Mouse (Mus musculus) testis, postnatal 14 days (tissue): ENCODE results near the gene Kcnq5.
A peak's percentile ranks its signal among the peaks of the same experiment; 100 is the strongest.
"Not testable (repeated sequence)": the region's sequence is repeated elsewhere in the genome, so short reads cannot be mapped to it uniquely, and the experiment has no call there.

Source experiments
- DNase-seq: peaks from one replicate; pipeline ENCODE4 v3.0.0; 2021; ENCODE audit warnings: low spot score

The Kcnq5 gene

GRCm38 (mm10) chr1:21469311-21469710 is 492.4 kb downstream of the Kcnq5 start:
- DNase-seq = no peak

GRCm38 (mm10) chr1:21466431-21466830 is 495.3 kb downstream of the Kcnq5 start:
- DNase-seq = no peak

- DNase-seq = peak; percentile 46
These were observed 500.6 kb downstream of the Kcnq5 start for GRCm38 (mm10) chr1:21460941-21461689.

- DNase-seq = no peak
These were observed 503.2 kb downstream of the Kcnq5 start for GRCm38 (mm10) chr1:21458581-21458980.

- DNase-seq = no peak
These were observed 505.8 kb downstream of the Kcnq5 start for GRCm38 (mm10) chr1:21455971-21456370.

- no peak for DNase-seq
These were observed 513.5 kb downstream of the Kcnq5 start for GRCm38 (mm10) chr1:21448227-21448626.

GRCm38 (mm10) chr1:21436753-21437152 is 525.0 kb downstream of the Kcnq5 start:
- no peak for DNase-seq

GRCm38 (mm10) chr1:21434853-21435252 is 526.9 kb downstream of the Kcnq5 start:
- no peak for DNase-seq

- DNase-seq = no peak
These were observed 530.1 kb downstream of the Kcnq5 start for GRCm38 (mm10) chr1:21431666-21432065.

- no peak for DNase-seq
These were observed 533.7 kb downstream of the Kcnq5 start for GRCm38 (mm10) chr1:21428079-21428478.

- DNase-seq = no peak
These were observed 536.1 kb downstream of the Kcnq5 start for GRCm38 (mm10) chr1:21425654-21426053.

GRCm38 (mm10) chr1:21419370-21419769 is 542.4 kb downstream of the Kcnq5 start:
- DNase-seq = no peak

- DNase-seq = no peak
These were observed 549.6 kb downstream of the Kcnq5 start for GRCm38 (mm10) chr1:21412197-21412555.

- peak; percentile 22 for DNase-seq
These were observed 550.2 kb downstream of the Kcnq5 start for GRCm38 (mm10) chr1:21411331-21412196.

GRCm38 (mm10) chr1:21407266-21407665 is 554.5 kb downstream of the Kcnq5 start:
- no peak for DNase-seq

GRCm38 (mm10) chr1:21402804-21403203 is 558.9 kb downstream of the Kcnq5 start:
- DNase-seq = peak; percentile 20

- no peak for DNase-seq
These were observed 570.5 kb downstream of the Kcnq5 start for GRCm38 (mm10) chr1:21391138-21391671.

- no peak for DNase-seq
These were observed 578.5 kb downstream of the Kcnq5 start, which contains the start of gene Khdc1b for GRCm38 (mm10) chr1:21383256-21383655. Gene Khdc1b, plus strand, starts transcription at chr1:21383556.

GRCm38 (mm10) chr1:21368031-21368430 is 593.7 kb downstream of the Kcnq5 start, which contains the start of gene Khdc1c:
Gene Khdc1c, plus strand, starts transcription at chr1:21368331.
- DNase-seq = not testable (repeated sequence)

- no peak for DNase-seq
These were observed 612.4 kb downstream of the Kcnq5 start, which contains the start of gene Khdc1a for GRCm38 (mm10) chr1:21349341-21349740. Gene Khdc1a, plus strand, starts transcription at chr1:21349641.
